Mouse (Mus musculus) hindbrain, embryonic 16.5 days (tissue): Measurements from ENCODE around the gene Dvl1. TPM values are rescaled to one million over a fixed set of nuclear protein-coding genes. Genes with fewer than 3 reads are reported as not detected.
A peak's percentile ranks its signal among the peaks of the same experiment; 100 is the strongest.

Source experiments
- ATAC-seq: fragments of 200-750 bp; cut with Nextera tagmentation; 2 replicates; pipeline ENCODE4 v1.8.0; 2017; ENCODE audit warnings: moderate TSS enrichment, moderate library complexity
- H3K27ac ChIP-seq: fragments of 300-500 bp; sonication (generic); 2 replicates; pipeline ENCODE4 v1.5.1; 2014; ENCODE audit warnings: low read depth, mild to moderate bottlenecking, control low read depth, low read length, moderate library complexity
- H3K27me3 ChIP-seq: fragments of 300-500 bp; sonication (generic); replicated peaks from 2 replicates; pipeline ENCODE4 v1.6.1; 2014; ENCODE audit warnings: low read length; ENCODE audit not compliant: control insufficient read depth, insufficient read depth
- H3K36me3 ChIP-seq: fragments of 300-500 bp; sonication (generic); 2 replicates; pipeline ENCODE4 v1.6.1; 2014; ENCODE audit warnings: mild to moderate bottlenecking, low read length, moderate library complexity, mixed read lengths; ENCODE audit not compliant: control insufficient read depth, insufficient read depth
- H3K4me1 ChIP-seq: fragments of 300-500 bp; sonication (generic); 2 replicates; pipeline ENCODE4 v1.6.1; 2014; ENCODE audit warnings: low read depth, low read length; ENCODE audit not compliant: control insufficient read depth, insufficient read depth
- H3K4me2 ChIP-seq: fragments of 300-500 bp; sonication (generic); 2 replicates; pipeline ENCODE4 v1.6.1; 2014; ENCODE audit warnings: mild to moderate bottlenecking, low read length, control low read depth, moderate library complexity
- H3K4me3 ChIP-seq: fragments of 300-500 bp; sonication (generic); 2 replicates; pipeline ENCODE4 v1.5.1; 2014; ENCODE audit warnings: mild to moderate bottlenecking, low read length, control low read depth, moderate library complexity
- H3K9ac ChIP-seq: fragments of 300-500 bp; sonication (generic); 2 replicates; pipeline ENCODE4 v1.6.1; 2014; ENCODE audit warnings: low read depth, mild to moderate bottlenecking, control low read depth, low read length, moderate library complexity
- H3K9me3 ChIP-seq: fragments of 300-500 bp; sonication (generic); 2 replicates; pipeline ENCODE4 v1.6.1; 2014; ENCODE audit warnings: mild to moderate bottlenecking, low read length, moderate library complexity; ENCODE audit not compliant: control insufficient read depth
- WGBS: fragments of 180-500 bp; shearing (Covaris S2); extraction: QIAGEN DNeasy Blood & Tissue Kit; methylation state at CpG from one replicate; pipeline ENCODE4 v1.1.7; 2014; 5-methylcytosine and 5-hydroxymethylcytosine counted together
- polyA plus RNA-seq: library from polyadenylated mRNA; unstranded; fragments of >200 nt; fragmentation: Nextera tagmentation; extraction: Ambion mirVana; gene quantifications from 2 replicates; pipeline ENCODE4 v1.2.1, GENCODE M21; 2015

The Dvl1 gene
- polyA plus RNA-seq, 1 experiment from 2014 or later, result 10.2 TPM

GRCm38 (mm10) chr4:155821025-155821424 is 26.2 kb upstream of the Dvl1 start:
- WGBS, result 76% methylated on average over 7 of the region's 7 CpGs
- Histone ChIP-seq H3K9me3 (no peaks in the 10 kb centered on the region), H3K4me2 (no peak overlapping the region), H3K9ac (no peak overlapping the region), H3K4me1 (no peaks in the 10 kb centered on the region), H3K27me3 (no peaks in the 10 kb centered on the region), H3K27ac (no peak overlapping the region), H3K36me3 (peaks cover 70% of the 10 kb centered on the region), H3K4me3 (no peak overlapping the region)
- ATAC-seq, result no peak

- H3K9me3 ChIP-seq, result no peaks in the 10 kb centered on the region
- no peak overlapping the region for H3K4me3 ChIP-seq
- no peak overlapping the region for H3K27ac ChIP-seq
- no peaks in the 10 kb centered on the region for H3K4me1 ChIP-seq
- H3K9ac ChIP-seq, result no peak overlapping the region
- no peaks in the 10 kb centered on the region for H3K27me3 ChIP-seq
- H3K4me2 ChIP-seq, result no peak overlapping the region
- ATAC-seq, result no peak
- peaks cover 59% of the 10 kb centered on the region for H3K36me3 ChIP-seq
- WGBS, result 96% methylated on average over 16 of the region's 16 CpGs
Measured at GRCm38 (mm10) chr4:155823443-155823842, 23.8 kb upstream of the Dvl1 start.

GRCm38 (mm10) chr4:155829866-155830265 is 17.3 kb upstream of the Dvl1 start:
- Histone ChIP-seq H3K9me3 (no peaks in the 10 kb centered on the region), H3K27me3 (no peaks in the 10 kb centered on the region), H3K4me2 (no peak overlapping the region), H3K9ac (no peak overlapping the region), H3K36me3 (peaks cover 8% of the 10 kb centered on the region), H3K4me1 (peaks cover 26% of the 10 kb centered on the region), H3K4me3 (no peak overlapping the region), H3K27ac (no peak overlapping the region)
- ATAC-seq, result no peak
- WGBS, result 97% methylated on average over 4 of the region's 4 CpGs

- WGBS, result 56% methylated on average over 8 of the region's 8 CpGs
- H3K9ac ChIP-seq, result no peak overlapping the region
Measured at GRCm38 (mm10) chr4:155830596-155830995, 16.6 kb upstream of the Dvl1 start.

GRCm38 (mm10) chr4:155831205-155831766 is 15.9 kb upstream of the Dvl1 start, which contains the start of gene Aurkaip1:
Aurkaip1 (plus strand) TSS chr4:155831272.
- Histone ChIP-seq H3K9ac (peak within 1 kb of the TSS; percentile 79), H3K27me3 (no peaks in the 10 kb centered on the region), H3K27ac (peak within 1 kb of the TSS; percentile 90), H3K9me3 (no peaks in the 10 kb centered on the region), H3K4me2 (peak within 1 kb of the TSS; percentile 97), H3K36me3 (peaks cover 3% of the 10 kb centered on the region), H3K4me3 (peak within 1 kb of the TSS; percentile 57), H3K4me1 (peaks cover 26% of the 10 kb centered on the region)
- peak; percentile 95 for ATAC-seq
- 0% methylated on average over 49 of the region's 49 CpGs for WGBS

More at GRCm38 (mm10) chr4:155830596-155830995, 16.6 kb upstream of the Dvl1 start:
- Histone ChIP-seq H3K4me3 (peak overlapping the region; percentile 57), H3K4me2 (peak overlapping the region; percentile 97), H3K4me1 (peaks cover 26% of the 10 kb centered on the region), H3K27me3 (no peaks in the 10 kb centered on the region), H3K27ac (peak overlapping the region; percentile 90; the same call in 1 of the 2 replicates), H3K36me3 (peaks cover 3% of the 10 kb centered on the region), H3K9me3 (no peaks in the 10 kb centered on the region)
- no peak for ATAC-seq

GRCm38 (mm10) chr4:155831831-155832230 is 15.4 kb upstream of the Dvl1 start:
- H3K4me1 ChIP-seq, result peaks cover 26% of the 10 kb centered on the region
- H3K36me3 ChIP-seq, result peaks cover 1% of the 10 kb centered on the region
- H3K9me3 ChIP-seq, result no peaks in the 10 kb centered on the region
- H3K4me3 ChIP-seq, result peak overlapping the region; percentile 57
- H3K27me3 ChIP-seq, result no peaks in the 10 kb centered on the region
- peak overlapping the region; percentile 97 for H3K4me2 ChIP-seq
- peak overlapping the region; percentile 79 for H3K9ac ChIP-seq
- WGBS, result under 1% methylated on average over 17 of the region's 25 CpGs
- no peak for ATAC-seq
- peak overlapping the region; percentile 90 for H3K27ac ChIP-seq

- Histone ChIP-seq H3K9me3 (no peaks in the 10 kb centered on the region), H3K9ac (peak overlapping the region; percentile 79), H3K4me1 (peaks cover 26% of the 10 kb centered on the region), H3K27me3 (no peaks in the 10 kb centered on the region), H3K4me3 (peak overlapping the region; percentile 57), H3K36me3 (no peaks in the 10 kb centered on the region; the same call in 1 of the 2 replicates), H3K27ac (no peak overlapping the region), H3K4me2 (peak overlapping the region; percentile 97)
- 52% methylated on average over 10 of the region's 10 CpGs for WGBS
- ATAC-seq, result no peak
Measured at GRCm38 (mm10) chr4:155832321-155832720, 14.9 kb upstream of the Dvl1 start.

GRCm38 (mm10) chr4:155833234-155833633 is 14.0 kb upstream of the Dvl1 start:
- no peak overlapping the region for H3K9ac ChIP-seq
- H3K9me3 ChIP-seq, result no peaks in the 10 kb centered on the region
- WGBS, result 89% methylated on average over 4 of the region's 4 CpGs
- H3K27me3 ChIP-seq, result no peaks in the 10 kb centered on the region
- no peak for ATAC-seq
- H3K27ac ChIP-seq, result no peak overlapping the region
- peaks cover 26% of the 10 kb centered on the region for H3K4me1 ChIP-seq
- no peak overlapping the region for H3K4me3 ChIP-seq
- H3K36me3 ChIP-seq, result no peaks in the 10 kb centered on the region; the same call in 1 of the 2 replicates
- H3K4me2 ChIP-seq, result no peak overlapping the region

- Histone ChIP-seq H3K27ac (peak overlapping the region; percentile 61), H3K27me3 (no peaks in the 10 kb centered on the region), H3K36me3 (no peaks in the 10 kb centered on the region; the same call in 1 of the 2 replicates), H3K4me3 (no peak overlapping the region), H3K4me2 (no peak overlapping the region), H3K9me3 (no peaks in the 10 kb centered on the region), H3K9ac (no peak overlapping the region; the same call in 1 of the 2 replicates), H3K4me1 (peaks cover 26% of the 10 kb centered on the region)
- 40% methylated on average over 2 of the region's 2 CpGs for WGBS
- no peak for ATAC-seq
Measured at GRCm38 (mm10) chr4:155833836-155834235, 13.4 kb upstream of the Dvl1 start.
